Mouse (Mus musculus): ENCODE data around the gene Emc4.

GRCm38 (mm10) chr2:112328069-112328777 lies 39.6 kb downstream of the Emc4 start:
- TF ChIP-seq POLR2A (IDR thresholded peaks at IDR 0.05; ENCODE audit: control insufficient read depth, extremely low read depth, insufficient read depth, low read length, poor library complexity) (no peak), CTCF (IDR thresholded peaks at IDR 0.05; ENCODE audit: borderline replicate concordance, control insufficient read depth, extremely low read depth, insufficient read depth, low read length, poor library complexity) (no peak)

All from thymus, adult 2 months (tissue).